Mouse (Mus musculus) spleen, postnatal 4 days (tissue): ENCODE measurements around the gene Lrpap1.
A peak's percentile ranks its signal among the peaks of the same experiment; 100 is the strongest.

Experiments
- DNase-seq, 2 experiments: peaks; one replicate each; pipeline ENCODE4 v3.0.0; 2022; ENCODE audit warnings: low spot score in 2 of 2

Gene Lrpap1

DNA sequence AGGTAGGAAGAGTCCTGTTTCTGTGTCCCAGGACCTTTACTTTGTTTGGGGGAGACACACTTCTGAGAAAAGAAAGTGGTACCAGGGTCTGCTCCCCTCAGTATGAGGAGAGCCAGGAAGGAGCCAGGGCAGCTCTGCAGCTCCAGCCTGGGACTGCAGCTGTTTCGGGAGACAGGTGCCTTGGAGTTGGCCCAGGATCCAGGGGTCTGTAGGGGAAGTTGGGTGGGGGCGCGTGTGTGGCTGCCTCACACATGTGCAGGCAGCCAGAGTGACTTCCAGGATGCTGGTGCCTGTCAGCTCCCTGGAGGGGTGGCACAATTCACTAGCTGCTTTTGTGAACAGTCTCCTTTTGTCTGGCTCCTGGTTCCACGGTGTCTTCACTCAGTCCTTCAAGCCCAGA lies 48.0 kb downstream of the Lrpap1 start:
- DNase-seq, result no peak

DNA sequence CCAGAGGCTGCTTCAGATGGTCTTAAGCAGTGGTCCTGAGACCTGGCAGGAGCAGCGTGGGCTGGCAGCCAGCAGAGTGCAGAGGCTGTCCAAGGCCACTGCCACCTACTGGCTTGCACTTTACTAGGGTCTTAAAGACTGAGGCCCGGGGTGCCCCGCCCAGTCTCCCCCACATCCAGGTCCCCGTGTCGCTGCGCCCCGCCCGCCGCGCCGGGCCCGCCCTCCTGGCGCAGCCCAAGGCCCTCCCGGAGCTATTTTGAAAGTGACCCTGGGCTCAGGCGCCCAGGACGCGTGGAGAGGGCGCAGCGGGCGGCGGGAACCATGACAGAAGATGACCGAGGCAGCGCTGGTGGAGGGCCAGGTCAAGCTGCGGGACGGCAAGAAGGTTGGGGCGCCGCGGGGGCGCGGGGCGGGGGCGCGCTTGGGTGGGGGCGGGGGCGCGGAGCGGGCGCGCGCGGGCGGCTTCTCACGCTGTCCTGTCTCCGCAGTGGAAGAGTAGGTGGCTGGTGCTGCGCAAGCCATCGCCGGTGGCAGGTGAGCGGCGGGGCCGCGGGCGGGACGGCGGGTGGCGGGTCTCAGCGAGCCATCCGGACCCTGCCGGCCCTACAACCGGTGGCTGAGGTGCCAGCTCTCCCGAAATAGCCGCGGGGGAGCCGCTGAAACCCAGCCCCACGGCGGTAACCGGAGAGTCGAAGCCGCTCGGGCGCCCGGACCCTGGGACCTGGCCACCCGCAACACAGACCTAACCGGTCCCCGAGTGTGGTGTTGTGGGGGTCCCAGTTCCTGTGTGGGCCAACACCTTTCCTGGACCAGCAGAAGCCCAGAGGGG lies 48.7 kb downstream of the Lrpap1 start, which contains the start of gene Dok7:
Gene Dok7 (plus strand): TSS at position 163 of the 829 bp plus-strand sequence.
- no peak for DNase-seq

DNA sequence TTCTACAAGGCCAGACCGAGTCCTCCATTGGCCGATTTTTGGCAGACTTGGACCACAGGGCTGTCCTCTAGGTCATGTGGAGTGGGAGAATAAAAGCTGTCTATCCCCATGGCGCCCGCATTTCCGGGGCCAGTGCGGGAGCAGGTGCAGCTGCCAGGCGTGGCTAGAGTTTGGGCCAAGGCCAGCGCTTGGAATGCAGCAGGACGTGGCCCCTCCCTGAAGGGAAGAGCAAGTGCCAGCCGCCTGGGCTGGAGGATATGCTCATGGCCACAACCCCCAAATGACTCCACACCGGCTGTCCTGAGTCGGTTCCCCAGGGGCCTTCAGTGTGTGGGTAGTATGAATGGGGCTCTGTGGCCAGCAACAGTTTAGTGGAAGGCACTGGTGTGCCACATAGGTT lies 50.5 kb downstream of the Lrpap1 start:
- no peak for DNase-seq

DNA sequence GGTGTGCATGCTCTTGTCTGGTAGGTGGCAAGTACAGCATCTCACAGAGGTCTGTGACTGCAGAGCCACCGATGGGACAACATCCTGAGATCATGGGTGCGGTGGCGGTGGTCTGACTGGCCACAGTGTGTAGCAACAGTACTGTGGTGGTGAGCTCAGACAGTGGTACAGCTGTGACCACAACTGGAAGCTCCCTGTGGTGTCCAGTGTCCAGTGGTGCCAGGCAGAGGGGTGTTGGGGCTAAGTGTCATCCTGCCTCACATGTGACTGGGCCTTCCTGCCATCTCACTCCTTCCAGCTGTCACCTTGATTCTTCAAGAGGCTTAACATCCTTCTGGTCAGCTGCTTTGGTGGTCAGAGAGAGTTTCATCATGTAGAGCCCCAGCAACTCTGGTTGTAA lies 50.9 kb downstream of the Lrpap1 start:
- no peak for DNase-seq

DNA sequence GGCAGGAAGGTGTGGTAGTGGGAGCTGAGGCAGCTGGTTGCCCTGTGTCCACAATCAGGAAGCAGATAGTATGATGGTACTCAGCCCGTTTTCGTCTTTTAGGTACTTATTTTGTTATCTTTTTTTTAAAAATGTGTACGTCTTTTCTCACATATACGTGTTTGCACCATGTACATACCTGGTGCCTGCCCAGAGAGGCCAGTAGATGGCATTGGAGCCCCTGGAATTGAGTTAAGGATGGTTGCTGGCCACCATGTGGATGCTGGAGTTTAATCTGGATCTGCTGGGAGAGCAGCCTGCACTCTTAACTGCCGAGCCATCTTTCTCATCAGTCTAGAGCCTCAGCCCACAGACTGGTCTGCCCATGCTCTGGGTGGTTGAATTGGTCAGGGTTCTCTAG lies 55.0 kb downstream of the Lrpap1 start:
- DNase-seq, result no peak

DNA sequence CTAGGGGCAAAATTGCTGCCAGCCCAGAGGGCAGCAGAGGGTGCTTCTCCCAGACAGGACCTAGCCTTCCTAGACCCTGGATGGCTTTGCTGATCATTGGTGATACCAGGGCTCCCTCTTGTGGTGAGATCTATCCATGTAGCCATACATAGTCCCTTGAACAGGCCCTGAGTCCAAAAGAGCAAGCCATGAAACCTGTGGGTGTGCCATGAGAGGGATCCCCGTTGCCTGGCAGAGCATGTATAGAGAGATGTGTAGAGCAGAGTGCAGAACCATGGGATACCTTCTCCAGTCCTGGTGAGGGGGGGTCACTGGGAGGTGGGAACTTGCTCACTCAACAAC lies 62.5 kb downstream of the Lrpap1 start:
- DNase-seq, result peak; percentile 77 to 86

DNA sequence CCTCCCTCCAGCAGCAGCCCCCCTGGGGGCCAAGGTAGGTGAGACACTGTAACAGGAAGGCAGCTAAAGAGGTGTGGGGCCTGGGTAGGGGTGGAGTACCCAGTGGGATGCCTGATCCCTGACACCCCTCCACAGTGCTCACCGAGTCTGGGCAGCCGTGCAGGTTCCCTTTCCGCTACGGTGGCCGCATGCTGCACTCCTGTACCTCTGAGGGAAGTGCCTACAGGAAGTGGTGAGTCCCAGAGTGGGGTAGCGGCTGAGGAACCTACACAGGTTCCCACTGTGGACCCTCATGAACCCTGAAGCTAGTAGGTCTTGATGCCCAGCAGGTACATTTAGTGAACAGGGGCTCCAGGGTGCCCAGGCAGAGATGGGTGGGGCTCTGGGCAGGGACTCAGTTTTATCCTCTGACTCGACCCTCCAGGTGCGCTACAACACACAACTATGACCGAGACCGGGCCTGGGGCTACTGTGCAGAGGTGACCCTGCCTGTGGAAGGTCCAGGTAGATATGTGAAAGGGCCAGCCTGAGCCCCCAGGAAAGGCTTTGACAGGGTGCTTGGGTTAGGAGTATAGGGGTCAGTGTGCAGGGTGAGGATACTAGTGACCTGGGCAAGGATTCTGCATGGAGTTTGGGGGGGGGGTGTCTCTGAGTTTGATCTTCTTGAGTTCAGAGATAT lies 63.0 kb downstream of the Lrpap1 start:
- no peak for DNase-seq
